Mouse (Mus musculus): Measurements from ENCODE around the gene Pex14. TPM values are rescaled to one million over a fixed set of nuclear protein-coding genes. Genes with fewer than 3 reads are reported as not detected.

Gene Pex14
- 41.8 TPM for polyA plus RNA-seq (2017; shearing (Covaris generic))

GRCm38 (mm10) chr4:149099369-149100017 lies at the start of gene Pex14:
Pex14 (minus strand) TSS chr4:149099876.

DNA sequence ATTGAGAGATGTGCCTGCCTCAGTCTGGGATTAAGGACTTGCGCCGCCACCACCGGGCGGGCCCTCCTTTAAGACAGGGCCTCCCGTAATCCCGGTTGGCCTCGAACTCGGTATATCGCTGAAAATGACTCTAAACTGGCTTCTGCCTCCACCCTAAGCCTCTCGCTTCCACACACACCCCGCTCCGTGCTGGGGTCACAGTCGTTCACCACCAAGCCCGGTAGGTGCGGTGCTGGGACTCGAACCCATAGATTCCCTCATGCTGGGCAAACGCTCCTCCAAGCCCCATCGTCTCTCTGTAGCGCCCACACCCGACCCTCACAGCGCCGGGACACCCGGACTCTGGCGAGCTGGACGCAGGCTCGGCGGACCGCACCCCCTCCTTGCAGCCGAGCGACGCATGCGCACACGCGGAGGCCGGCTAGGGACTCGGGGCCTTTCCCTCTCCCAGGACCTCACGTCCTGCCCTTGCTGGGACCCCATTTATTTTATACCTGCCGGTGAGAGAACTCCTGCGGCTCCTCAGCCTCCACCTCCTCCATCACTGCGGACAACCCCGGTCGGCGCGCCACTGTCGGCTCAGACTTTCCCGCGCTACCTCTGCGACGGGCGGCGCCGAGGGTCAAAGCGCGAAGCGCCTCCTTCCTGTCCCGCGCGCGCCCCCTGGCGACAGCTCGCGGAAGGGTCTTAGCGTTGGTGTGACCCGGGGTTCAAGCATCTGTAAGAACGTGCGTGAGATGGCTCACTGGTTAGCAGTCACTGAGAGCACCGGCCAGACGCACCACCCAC lies 37.5 kb upstream of the Pex14 start, which contains the start of gene Cenps:
Cenps (minus strand) TSS at position 648 of the 789 bp plus-strand sequence.

DNA sequence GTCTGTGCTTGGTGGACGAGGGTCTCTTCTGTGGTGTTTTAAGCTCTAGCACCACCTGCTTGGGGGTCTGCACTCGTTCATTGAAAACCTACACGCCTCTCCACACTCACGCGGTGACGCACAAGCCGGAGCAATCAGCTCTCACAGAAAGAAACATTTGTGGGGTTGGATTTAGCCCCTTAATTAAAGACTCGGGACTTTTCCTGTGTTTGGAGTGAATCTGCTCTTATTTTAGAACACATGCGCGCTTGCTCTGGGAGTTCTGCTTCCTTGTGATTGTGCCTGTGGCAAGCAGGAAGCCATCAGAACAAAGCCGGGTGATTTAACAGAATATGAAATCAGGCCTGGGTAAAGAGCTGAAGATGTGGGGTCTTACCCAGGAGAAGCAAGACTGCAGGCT lies 27.0 kb upstream of the Pex14 start, which contains the start of gene Cort:
Cort (minus strand) TSS at position 101 of the 400 bp plus-strand sequence.

GRCm38 (mm10) chr4:149103875-149104561 lies 4.3 kb upstream of the Pex14 start, which contains the start of gene Dffa:
Dffa (plus strand) TSS chr4:149104146.

Other genes with a start within 250 kb of the Pex14 start
- gene Dffa, start 4.3 kb upstream of the Pex14 start, polyA plus RNA-seq (2017; shearing (Covaris generic)): 38.1 TPM
- not detected for gene Cort, start 26.9 kb upstream of the Pex14 start, polyA plus RNA-seq (2017; shearing (Covaris generic))
- 5.5 TPM for gene Cenps, start 37.8 kb upstream of the Pex14 start, polyA plus RNA-seq (2017; shearing (Covaris generic))
- gene Pgd, start 66.9 kb upstream of the Pex14 start, polyA plus RNA-seq (2017; shearing (Covaris generic)): 82.2 TPM
- gene Kif1b, start 207.8 kb upstream of the Pex14 start, polyA plus RNA-seq (2017; shearing (Covaris generic)): 10.1 TPM